ENCODE assay signal across 8 mouse cellular contexts in the genomic region with DNA sequence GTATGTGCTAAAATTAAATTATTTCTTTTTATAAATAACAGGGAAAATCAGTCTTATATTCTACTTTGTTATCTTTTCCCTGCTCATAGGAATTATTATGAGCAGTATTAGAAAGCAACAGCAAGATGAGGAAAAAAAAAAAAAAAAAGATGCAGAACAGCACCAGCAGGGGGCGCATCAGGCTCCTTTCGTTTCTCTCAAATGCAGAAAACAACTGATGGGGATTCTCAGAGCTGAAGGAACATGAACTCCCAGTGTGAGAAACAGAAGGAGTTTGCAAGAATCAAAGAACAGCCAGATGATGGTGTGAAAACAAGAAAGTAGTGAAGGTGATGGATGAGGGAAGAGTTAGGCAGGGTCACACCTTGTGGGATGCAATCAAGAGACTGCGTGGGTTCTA.
DNase-seq lines count a peak whose midpoint lies in the region; ATAC-seq and TF ChIP-seq lines count a peak whose summit lies in the region.
"Had no signal": no experiment of that assay in that cellular context is flagged by ENCODE, and none has a peak within 500 bp of the region (broad histone marks: within the 10 kb centered on the region; RNA-seq: fewer than 3 reads in every experiment).

No protein-coding gene starts in this region.

- H3K4me1 ChIP-seq in kidney, adult 2 months (ENCODE audit: control insufficient read depth, insufficient read depth, low read length): no peaks in the 10 kb centered on the region
- no peaks in the 10 kb centered on the region for H3K4me1 ChIP-seq in kidney, embryonic 15.5 days
- H3K4me1 ChIP-seq in CH12.LX (ENCODE audit: control insufficient read depth in 1 of 2, insufficient read depth in 2 of 2): peaks cover 0 to 5% of the 10 kb centered on the region in 2 experiments; a peak in 1 of 4 replicates
- no peaks in the 10 kb centered on the region for H3K4me1 ChIP-seq in embryonic facial prominence, embryonic 11.5 days (ENCODE audit: control insufficient read depth, insufficient read depth, low read length)

- H3K79me2 ChIP-seq in CH12.LX (replicated peaks; ENCODE audit: control insufficient read depth, extremely low read depth, insufficient read depth, poor library complexity, severe bottlenecking): no peaks in the 10 kb centered on the region

- no peak for DNase-seq in kidney, adult 2 months
- DNase-seq in CH12.LX (ENCODE audit: extremely low read depth) (peak; percentile 65), MEL-GATA-1-ER (ENCODE audit: extremely low read depth, low read depth) (peak; percentile 2)
- peak; percentile 56 for DNase-seq in embryonic facial prominence, embryonic 11.5 days (ENCODE audit: low spot score)
- peak; percentile 14 for DNase-seq in lung, postnatal 36 days
- no peak for DNase-seq in spleen, postnatal 14 days (ENCODE audit: low spot score in 2 of 2)

- in situ Hi-C loops in CH12.LX (cut with MboI; ENCODE audit: low pct_ligation_motif_present, low pct_unique_long_range_greater_than_20kb, low sequenced_read_pairs): loop anchor here (25.0 kb wide), 2 partner anchors 176 to 351 kb away; no protein-coding TSS in a partner anchor

- no peak for ATAC-seq in kidney, embryonic 15.5 days (replicated peaks; ENCODE audit: low FRiP score)
- ATAC-seq in embryonic facial prominence, embryonic 11.5 days (replicated peaks; ENCODE audit: insufficient number of reproducible peaks, low FRiP score, low TSS enrichment, low read depth): no peak

- no peak overlapping the region for H3K27ac ChIP-seq in kidney, adult 2 months (ENCODE audit: insufficient read depth, low read depth, low read length)
- no peak overlapping the region for H3K27ac ChIP-seq in kidney, embryonic 15.5 days
- H3K27ac ChIP-seq in CH12.LX (ENCODE audit: insufficient read depth, low read depth): no peak overlapping the region
- no peak overlapping the region for H3K27ac ChIP-seq in embryonic facial prominence, embryonic 11.5 days (replicated peaks; ENCODE audit: low read depth, low read length)

- no peak overlapping the region for H3K4me2 ChIP-seq in kidney, embryonic 15.5 days
- H3K4me2 ChIP-seq in CH12.LX (ENCODE audit: insufficient read depth, low read depth, poor library complexity, severe bottlenecking): peak overlapping the region; percentile 78
- no peak overlapping the region for H3K4me2 ChIP-seq in embryonic facial prominence, embryonic 11.5 days (ENCODE audit: low read depth, low read length)

- TF ChIP-seq POLR2A in kidney, adult 2 months (IDR thresholded peaks at IDR 0.05; ENCODE audit: low read depth, low read length): no peak
- no peak for TF ChIP-seq POLR2A in CH12.LX (IDR thresholded peaks at IDR 0.05; ENCODE audit: low read depth, low read length)

- dilution Hi-C loops in CH12.LX (cut with MboI; ENCODE audit: extremely low pct_ligation_motif_present, extremely low pct_unique_long_range_greater_than_20kb, low sequenced_read_pairs): no loop called here

- no peaks in the 10 kb centered on the region for H3K27me3 ChIP-seq in kidney, adult 2 months (replicated peaks; ENCODE audit: control insufficient read depth, insufficient read depth, low read length)
- no peaks in the 10 kb centered on the region for H3K27me3 ChIP-seq in kidney, embryonic 15.5 days
- no peaks in the 10 kb centered on the region for H3K27me3 ChIP-seq in CH12.LX (replicated peaks)
- H3K27me3 ChIP-seq in embryonic facial prominence, embryonic 11.5 days (ENCODE audit: control insufficient read depth, insufficient read depth, low read length): no peaks in the 10 kb centered on the region

- TF ChIP-seq EP300 in CH12.LX (IDR thresholded peaks at IDR 0.05; ENCODE audit: low read length): no peak

- TF ChIP-seq CTCF in kidney, adult 2 months (conservative IDR thresholded peaks at IDR 0.05; ENCODE audit: insufficient read depth, insufficient read length, low read depth, low read length): peak; percentile 24; the same call in 1 of the 2 replicates
- TF ChIP-seq CTCF in CH12.LX (conservative IDR thresholded peaks at IDR 0.05 in 1 of 2, IDR thresholded peaks at IDR 0.05 in 1 of 2; ENCODE audit: low read depth in 2 of 2, low read length in 2 of 2): peak; percentile 29 to 84; a peak in 3 of 4 replicates

- 29% methylated on average over 3 of the region's 3 CpGs for WGBS in kidney, adult 2 months
- WGBS in kidney, embryonic 15.5 days: 25% methylated on average over 3 of the region's 3 CpGs
- 33% methylated on average over 3 of the region's 3 CpGs for WGBS in embryonic facial prominence, embryonic 11.5 days

- no peaks in the 10 kb centered on the region for H3K9me3 ChIP-seq in kidney, embryonic 15.5 days (replicated peaks)
- no peaks in the 10 kb centered on the region for H3K9me3 ChIP-seq in CH12.LX (replicated peaks; ENCODE audit: low read length)
- no peaks in the 10 kb centered on the region for H3K9me3 ChIP-seq in embryonic facial prominence, embryonic 11.5 days (replicated peaks; ENCODE audit: control insufficient read depth, low read length)

- no peaks in the 10 kb centered on the region for H3K36me3 ChIP-seq in kidney, adult 2 months (ENCODE audit: control insufficient read depth, insufficient read depth, low read length)
- H3K36me3 ChIP-seq in kidney, embryonic 15.5 days: no peaks in the 10 kb centered on the region
- no peaks in the 10 kb centered on the region for H3K36me3 ChIP-seq in CH12.LX (replicated peaks in 1 of 2; ENCODE audit: control insufficient read depth in 1 of 2, insufficient read depth in 1 of 2, low read length in 1 of 2)
- H3K36me3 ChIP-seq in embryonic facial prominence, embryonic 11.5 days (replicated peaks; ENCODE audit: control insufficient read depth, insufficient read depth, low read depth, low read length): no peaks in the 10 kb centered on the region

- H3K9ac ChIP-seq in kidney, embryonic 15.5 days: no peak overlapping the region
- no peak overlapping the region for H3K9ac ChIP-seq in CH12.LX (ENCODE audit: insufficient read depth, low read depth)
- H3K9ac ChIP-seq in embryonic facial prominence, embryonic 11.5 days (replicated peaks; ENCODE audit: low read length): no peak overlapping the region

- H3K4me3 ChIP-seq in kidney, adult 2 months (ENCODE audit: insufficient read depth, low read depth, low read length): no peak overlapping the region
- H3K4me3 ChIP-seq in kidney, embryonic 15.5 days (replicated peaks): no peak overlapping the region
- no peak overlapping the region for H3K4me3 ChIP-seq in CH12.LX (replicated peaks in 1 of 3; ENCODE audit: low read depth in 2 of 3, low read length in 2 of 3, poor library complexity in 1 of 3)
- no peak overlapping the region for H3K4me3 ChIP-seq in embryonic facial prominence, embryonic 11.5 days (ENCODE audit: low read depth, low read length)
- H3K4me3 ChIP-seq: erythroblast, embryonic 14.5 days had no signal

- TF ChIP-seq RAD21 in CH12.LX (IDR thresholded peaks at IDR 0.05; ENCODE audit: low read depth, low read length): peak; percentile 68

TF ChIP-seq in CH12.LX, 34 proteins besides CTCF, POLR2A, EP300 and RAD21:
- TF ChIP-seq BHLHE40 (IDR thresholded peaks at IDR 0.05; ENCODE audit: low read depth, low read length): no peak
- peak; percentile 98 for TF ChIP-seq ZNF384 (IDR thresholded peaks at IDR 0.05; ENCODE audit: low read depth, low read length)
- TF ChIP-seq SMC3 (IDR thresholded peaks at IDR 0.05; ENCODE audit: low read depth, low read length): peak; percentile 92
- peak; percentile 39; the same call in 1 of the 2 replicates for TF ChIP-seq ZC3H11A (IDR thresholded peaks at IDR 0.05; ENCODE audit: low read depth, low read length)
- 0 out of 2 replicates have a peak, but pooled peaks have one; percentile 34 for TF ChIP-seq TCF12 (IDR thresholded peaks at IDR 0.05; ENCODE audit: low read depth, low read length)
- no peak for TF ChIP-seq NRF1 (IDR thresholded peaks at IDR 0.05; ENCODE audit: low read depth, low read length)
- no peak for TF ChIP-seq UBTF (IDR thresholded peaks at IDR 0.05; ENCODE audit: low read depth, low read length)
- 0 out of 2 replicates have a peak, but pooled peaks have one; percentile 23 for TF ChIP-seq IRF4 (IDR thresholded peaks at IDR 0.05; ENCODE audit: low read depth, low read length)
- no peak for TF ChIP-seq MAX (IDR thresholded peaks at IDR 0.05; ENCODE audit: low read length)
TF ChIP-seq in CH12.LX: peak in this region for 5.

Comparison
In these comparisons a context has a peak if more than half of its experiments do, and no peak if none do; other contexts are left out.
1. DNase-seq: peak in CH12.LX (single experiment), MEL-GATA-1-ER (single experiment), embryonic facial prominence, embryonic 11.5 days (single experiment) and lung, postnatal 36 days (single experiment); none in kidney, adult 2 months (single experiment) and spleen, postnatal 14 days (0 of 2).